Mouse (Mus musculus) heart, embryonic 13.5 days (tissue): ENCODE measurements around the gene Fam83b. TPM values are rescaled to one million over a fixed set of nuclear protein-coding genes. Genes with fewer than 3 reads are reported as not detected.
A peak's percentile ranks its signal among the peaks of the same experiment; 100 is the strongest.

ENCODE experiments used
- ATAC-seq: fragments of 200-750 bp; cut with Nextera tagmentation; 2 replicates; pipeline ENCODE4 v1.8.0; 2017; ENCODE audit warnings: moderate TSS enrichment; ENCODE audit not compliant: insufficient number of reproducible peaks, low FRiP score, low TSS enrichment; ENCODE audit errors: extremely low read depth
- H3K27ac ChIP-seq: fragments of 300-500 bp; sonication (generic); replicated peaks from 2 replicates; pipeline ENCODE4 v1.5.1; 2015; ENCODE audit warnings: moderate library complexity, mild to moderate bottlenecking, inconsistent platforms
- H3K27me3 ChIP-seq: fragments of 300-500 bp; sonication (generic); replicated peaks from 2 replicates; pipeline ENCODE4 v1.6.1; 2015; ENCODE audit warnings: mild to moderate bottlenecking, inconsistent platforms
- H3K36me3 ChIP-seq: fragments of 300-500 bp; sonication (generic); 2 replicates; pipeline ENCODE4 v1.6.1; 2015; ENCODE audit warnings: mild to moderate bottlenecking, inconsistent platforms
- H3K4me1 ChIP-seq: fragments of 300-500 bp; sonication (generic); 2 replicates; pipeline ENCODE4 v1.6.1; 2015; ENCODE audit warnings: inconsistent platforms
- H3K4me2 ChIP-seq: fragments of 300-500 bp; sonication (generic); 2 replicates; pipeline ENCODE4 v1.6.1; 2015; ENCODE audit warnings: inconsistent platforms, mild to moderate bottlenecking, moderate library complexity
- H3K4me3 ChIP-seq: fragments of 300-500 bp; sonication (generic); 2 replicates; pipeline ENCODE4 v1.5.1; 2015; ENCODE audit warnings: moderate library complexity, mild to moderate bottlenecking, inconsistent platforms
- H3K9ac ChIP-seq: fragments of 300-500 bp; sonication (generic); 2 replicates; pipeline ENCODE4 v1.6.1; 2015; ENCODE audit warnings: inconsistent platforms, mild to moderate bottlenecking, moderate library complexity
- H3K9me3 ChIP-seq: fragments of 300-500 bp; sonication (generic); 2 replicates; pipeline ENCODE4 v1.6.1; 2016; ENCODE audit warnings: inconsistent platforms
- WGBS: fragments of 180-500 bp; shearing (Covaris S2); methylation state at CpG from one replicate; pipeline ENCODE4 v1.1.7; 2015; ENCODE audit warnings: mixed read lengths; 5-methylcytosine and 5-hydroxymethylcytosine counted together
- polyA plus RNA-seq: library from polyadenylated mRNA; unstranded; fragments of >200 nt; fragmentation: Nextera tagmentation; extraction: Ambion mirVana; gene quantifications from 2 replicates; pipeline ENCODE4 v1.2.1, GENCODE M21; 2015

The Fam83b gene
- 0.24 and 0.52 TPM in 2 replicates for polyA plus RNA-seq

- H3K9me3 ChIP-seq, result no peaks in the 10 kb centered on the region
- peak within 1 kb of the TSS; percentile 79 for H3K9ac ChIP-seq
- 4% methylated on average over 37 of the region's 40 CpGs for WGBS
- H3K4me3 ChIP-seq, result peak within 1 kb of the TSS; percentile 72
- no peak; the same call in 1 of the 2 replicates for ATAC-seq
- no peaks in the 10 kb centered on the region for H3K36me3 ChIP-seq
- H3K27ac ChIP-seq, result no peak within 1 kb of the TSS
- H3K4me1 ChIP-seq, result no peaks in the 10 kb centered on the region
- peaks cover 10% of the 10 kb centered on the region; the same call in 1 of the 2 replicates for H3K27me3 ChIP-seq
- H3K4me2 ChIP-seq, result peak within 1 kb of the TSS; percentile 97
Measured at GRCm38 (mm10) chr9:76566515-76567280, at the start of gene Fam83b. Gene Fam83b, minus strand, starts transcription at chr9:76567116.

- Histone ChIP-seq H3K4me2 (no peak overlapping the region), H3K9me3 (no peaks in the 10 kb centered on the region), H3K4me1 (no peaks in the 10 kb centered on the region), H3K27me3 (no peaks in the 10 kb centered on the region), H3K4me3 (no peak overlapping the region), H3K36me3 (no peaks in the 10 kb centered on the region), H3K9ac (no peak overlapping the region), H3K27ac (no peak overlapping the region)
- ATAC-seq, result no peak
- WGBS, result 71% methylated on average over 4 of the region's 4 CpGs
Measured at GRCm38 (mm10) chr9:76614165-76614564, 47.2 kb upstream of the Fam83b start.

GRCm38 (mm10) chr9:76603744-76604143 is 36.8 kb upstream of the Fam83b start:
- H3K9me3 ChIP-seq, result no peaks in the 10 kb centered on the region
- no peaks in the 10 kb centered on the region for H3K4me1 ChIP-seq
- no peaks in the 10 kb centered on the region for H3K27me3 ChIP-seq
- no peak overlapping the region for H3K27ac ChIP-seq
- no peak overlapping the region for H3K9ac ChIP-seq
- ATAC-seq, result no peak; the same call in 1 of the 2 replicates
- no peak overlapping the region for H3K4me3 ChIP-seq
- WGBS, result 70% methylated on average over 5 of the region's 5 CpGs
- no peak overlapping the region for H3K4me2 ChIP-seq
- H3K36me3 ChIP-seq, result no peaks in the 10 kb centered on the region

- 55% methylated on average over 2 of the region's 2 CpGs for WGBS
- no peaks in the 10 kb centered on the region for H3K36me3 ChIP-seq
- H3K4me2 ChIP-seq, result no peak overlapping the region
- no peak overlapping the region for H3K9ac ChIP-seq
- no peak for ATAC-seq
- no peaks in the 10 kb centered on the region for H3K27me3 ChIP-seq
- no peaks in the 10 kb centered on the region for H3K9me3 ChIP-seq
- H3K4me3 ChIP-seq, result no peak overlapping the region
- no peaks in the 10 kb centered on the region for H3K4me1 ChIP-seq
- H3K27ac ChIP-seq, result no peak overlapping the region
Measured at GRCm38 (mm10) chr9:76602874-76603273, 36.0 kb upstream of the Fam83b start.

GRCm38 (mm10) chr9:76597395-76597794 is 30.5 kb upstream of the Fam83b start:
- ATAC-seq, result no peak
- Histone ChIP-seq H3K9me3 (no peaks in the 10 kb centered on the region), H3K4me2 (no peak overlapping the region), H3K9ac (no peak overlapping the region), H3K4me1 (peaks cover 7% of the 10 kb centered on the region; the same call in 1 of the 2 replicates), H3K4me3 (no peak overlapping the region), H3K27ac (no peak overlapping the region), H3K27me3 (no peaks in the 10 kb centered on the region), H3K36me3 (no peaks in the 10 kb centered on the region)
- WGBS, result 37% methylated on average over 4 of the region's 4 CpGs

- H3K9me3 ChIP-seq, result no peaks in the 10 kb centered on the region
- H3K9ac ChIP-seq, result no peak overlapping the region
- no peak overlapping the region for H3K4me2 ChIP-seq
- peaks cover 7% of the 10 kb centered on the region; the same call in 1 of the 2 replicates for H3K4me1 ChIP-seq
- H3K4me3 ChIP-seq, result no peak overlapping the region
- ATAC-seq, result no peak
- no peaks in the 10 kb centered on the region for H3K27me3 ChIP-seq
- 61% methylated on average over 2 of the region's 2 CpGs for whole genome bisulfite sequencing
- no peak overlapping the region for H3K27ac ChIP-seq
- no peaks in the 10 kb centered on the region for H3K36me3 ChIP-seq
Measured at GRCm38 (mm10) chr9:76593841-76594240, 26.9 kb upstream of the Fam83b start.

GRCm38 (mm10) chr9:76583943-76584342 is 17.0 kb upstream of the Fam83b start:
- WGBS, result 38% methylated on average over 6 of the region's 6 CpGs
- ATAC-seq, result no peak
- Histone ChIP-seq H3K4me2 (no peak overlapping the region), H3K9ac (no peak overlapping the region), H3K9me3 (no peaks in the 10 kb centered on the region), H3K4me1 (peaks cover 5% of the 10 kb centered on the region; the same call in 1 of the 2 replicates), H3K27ac (no peak overlapping the region), H3K4me3 (no peak overlapping the region), H3K27me3 (no peaks in the 10 kb centered on the region), H3K36me3 (no peaks in the 10 kb centered on the region)

GRCm38 (mm10) chr9:76581966-76582365 is 15.1 kb upstream of the Fam83b start:
- no peak for ATAC-seq
- Histone ChIP-seq H3K4me3 (no peak overlapping the region), H3K4me1 (peaks cover 5% of the 10 kb centered on the region; the same call in 1 of the 2 replicates), H3K36me3 (no peaks in the 10 kb centered on the region), H3K9me3 (no peaks in the 10 kb centered on the region), H3K4me2 (no peak overlapping the region), H3K9ac (no peak overlapping the region), H3K27me3 (no peaks in the 10 kb centered on the region), H3K27ac (no peak overlapping the region)
- WGBS, result 80% methylated on average over 5 of the region's 5 CpGs

- 4% methylated on average over 13 of the region's 13 CpGs for WGBS
- H3K27ac ChIP-seq, result no peak overlapping the region
- no peak for ATAC-seq
Measured at GRCm38 (mm10) chr9:76567281-76567655, 352 bp upstream of the Fam83b start.

GRCm38 (mm10) chr9:76565656-76566055 is 1.3 kb downstream of the Fam83b start:
- H3K9me3 ChIP-seq, result no peaks in the 10 kb centered on the region
- H3K27me3 ChIP-seq, result peaks cover 10% of the 10 kb centered on the region; the same call in 1 of the 2 replicates
- no peak for ATAC-seq
- no peak overlapping the region for H3K4me3 ChIP-seq
- H3K36me3 ChIP-seq, result no peaks in the 10 kb centered on the region
- no peak overlapping the region for H3K9ac ChIP-seq
- 79% methylated on average over 2 of the region's 2 CpGs for WGBS
- no peaks in the 10 kb centered on the region for H3K4me1 ChIP-seq
- peak overlapping the region; percentile 97 for H3K4me2 ChIP-seq
- H3K27ac ChIP-seq, result no peak overlapping the region

More at GRCm38 (mm10) chr9:76567281-76567655, 352 bp upstream of the Fam83b start:
- Histone ChIP-seq H3K9ac (peak overlapping the region; percentile 79), H3K4me2 (peak overlapping the region; percentile 97), H3K4me1 (no peaks in the 10 kb centered on the region), H3K4me3 (peak overlapping the region; percentile 72), H3K36me3 (no peaks in the 10 kb centered on the region), H3K27me3 (peaks cover 10% of the 10 kb centered on the region; the same call in 1 of the 2 replicates), H3K9me3 (no peaks in the 10 kb centered on the region)

- WGBS, result 69% methylated on average over 1 of the region's 1 CpGs
- H3K27me3 ChIP-seq, result peaks cover 10% of the 10 kb centered on the region; the same call in 1 of the 2 replicates
Measured at GRCm38 (mm10) chr9:76564071-76564470, 2.8 kb downstream of the Fam83b start.

More at GRCm38 (mm10) chr9:76564071-76564470, 2.8 kb downstream of the Fam83b start:
- Histone ChIP-seq H3K4me2 (no peak overlapping the region), H3K36me3 (no peaks in the 10 kb centered on the region), H3K4me3 (no peak overlapping the region), H3K4me1 (no peaks in the 10 kb centered on the region; the same call in 1 of the 2 replicates), H3K9ac (no peak overlapping the region), H3K27ac (no peak overlapping the region), H3K9me3 (no peaks in the 10 kb centered on the region)
- ATAC-seq, result no peak
